Mouse (Mus musculus): ENCODE measurements at regions not wholly inside any gene's neighbourhood (a gene's known extent, or its start where the extent isn't known, plus 50 kb on each side); places are given as distances from the start of the nearest gene placed in this dataset.
A peak's percentile ranks its signal among the peaks of the same experiment; 100 is the strongest.

- no peak for DNase-seq
Observed at GRCm38 (mm10) chr8:102575523-102575922, 209.9 kb downstream of the Cdh11 start.

GRCm38 (mm10) chr8:102567779-102568178 lies 217.7 kb downstream of the Cdh11 start:
- DNase-seq: no peak

GRCm38 (mm10) chr8:102554213-102554612 lies 231.2 kb downstream of the Cdh11 start:
- no peak for DNase-seq

GRCm38 (mm10) chr8:102553348-102553935 lies 232.0 kb downstream of the Cdh11 start:
- DNase-seq: no peak

- no peak for DNase-seq
Observed at GRCm38 (mm10) chr8:102538886-102539285, 246.6 kb downstream of the Cdh11 start.

GRCm38 (mm10) chr8:102538068-102538467 lies 247.4 kb downstream of the Cdh11 start:
- DNase-seq: no peak

- no peak for DNase-seq
Observed at GRCm38 (mm10) chr8:102518446-102518845, 267.0 kb downstream of the Cdh11 start.

GRCm38 (mm10) chr8:102515748-102516147 lies 269.7 kb downstream of the Cdh11 start:
- peak; percentile 1 to 5 for DNase-seq

GRCm38 (mm10) chr8:102514805-102515424 lies 270.5 kb downstream of the Cdh11 start:
- no peak for DNase-seq

- no peak for DNase-seq
Observed at GRCm38 (mm10) chr8:102500751-102501150, 284.7 kb downstream of the Cdh11 start.

- DNase-seq: no peak
Observed at GRCm38 (mm10) chr8:102500202-102500601, 285.2 kb downstream of the Cdh11 start.

GRCm38 (mm10) chr8:102499091-102499490 lies 286.4 kb downstream of the Cdh11 start:
- DNase-seq: no peak

- DNase-seq: no peak
Observed at GRCm38 (mm10) chr8:102497160-102497559, 288.3 kb downstream of the Cdh11 start.

GRCm38 (mm10) chr8:102496698-102497097 lies 288.7 kb downstream of the Cdh11 start:
- no peak for DNase-seq

GRCm38 (mm10) chr8:102496021-102496420 lies 289.4 kb downstream of the Cdh11 start:
- DNase-seq: no peak

- no peak for DNase-seq
Observed at GRCm38 (mm10) chr8:102491015-102491414, 294.4 kb downstream of the Cdh11 start.

- no peak for DNase-seq
Observed at GRCm38 (mm10) chr8:102488284-102488683, 297.2 kb downstream of the Cdh11 start.

GRCm38 (mm10) chr8:102487796-102488195 lies 297.6 kb downstream of the Cdh11 start:
- DNase-seq: no peak

GRCm38 (mm10) chr8:102475166-102475802 lies 310.2 kb downstream of the Cdh11 start:
- no peak for DNase-seq

- DNase-seq: no peak
Observed at GRCm38 (mm10) chr8:102474192-102474591, 311.2 kb downstream of the Cdh11 start.

GRCm38 (mm10) chr8:102471352-102471751 lies 314.1 kb downstream of the Cdh11 start:
- no peak for DNase-seq

GRCm38 (mm10) chr8:102462601-102463000 lies 322.8 kb downstream of the Cdh11 start:
- DNase-seq: no peak

- DNase-seq: no peak
Observed at GRCm38 (mm10) chr8:102443006-102443405, 342.4 kb downstream of the Cdh11 start.

- no peak for DNase-seq
Observed at GRCm38 (mm10) chr8:102421828-102422227, 363.6 kb downstream of the Cdh11 start.

All from adrenal gland, postnatal 36 days (tissue).